Mouse (Mus musculus) heart, adult 11 months (tissue): ENCODE results near the gene Capn8.

ENCODE experiments used
- DNase-seq: peaks from one replicate; pipeline ENCODE4 v3.0.0; 2022

The Capn8 gene

GRCm38 (mm10) chr1:182679582-182679981, 114.8 kb downstream of the Capn8 start:
- no peak for DNase-seq
